Mouse (Mus musculus) thymus, postnatal 25 days (tissue): ENCODE measurements around the gene Stat4.

Experiments used
- DNase-seq: peaks from one replicate; pipeline ENCODE4 v3.0.0; 2022

The Stat4 gene

DNA sequence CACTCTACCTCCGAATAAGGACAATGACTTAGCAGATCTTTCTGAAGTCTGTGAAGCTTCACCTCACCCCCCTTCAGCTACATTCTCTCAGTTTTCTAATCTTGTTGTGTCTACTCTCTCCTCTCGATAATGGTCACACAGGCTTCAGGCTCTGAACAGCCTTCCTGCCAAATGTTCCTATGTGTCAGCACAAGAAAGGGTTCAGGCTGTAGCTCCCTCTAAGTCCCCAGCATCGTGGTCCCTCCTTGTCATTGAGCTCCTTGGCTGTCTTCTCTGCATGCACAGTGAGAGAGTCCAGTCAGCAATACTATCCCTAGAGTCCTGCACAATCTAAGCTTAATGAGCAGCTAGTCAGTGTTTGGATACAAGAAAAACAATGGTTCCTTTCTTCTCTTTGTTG is 124.3 kb downstream of the Stat4 start:
- no peak for DNase-seq

DNA sequence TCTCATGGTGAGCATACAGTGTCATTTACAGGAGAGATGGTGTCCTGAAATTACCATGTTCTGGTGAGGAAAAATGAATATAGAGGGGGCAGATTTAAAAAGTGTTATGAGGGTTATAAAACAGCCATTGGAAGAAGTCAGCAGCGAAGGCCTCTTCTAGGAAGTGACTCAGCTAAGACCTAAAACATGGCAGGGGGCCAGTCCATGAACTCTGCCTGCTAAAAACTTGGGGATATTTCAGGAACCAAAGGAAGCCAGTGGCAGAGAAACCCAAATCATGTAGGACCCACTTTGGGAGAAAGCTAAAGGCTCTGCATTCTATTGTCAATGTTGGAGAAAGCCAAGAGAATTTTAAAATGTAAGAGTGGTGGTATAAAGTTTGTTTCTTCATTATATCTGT is 125.4 kb downstream of the Stat4 start:
- DNase-seq: no peak

DNA sequence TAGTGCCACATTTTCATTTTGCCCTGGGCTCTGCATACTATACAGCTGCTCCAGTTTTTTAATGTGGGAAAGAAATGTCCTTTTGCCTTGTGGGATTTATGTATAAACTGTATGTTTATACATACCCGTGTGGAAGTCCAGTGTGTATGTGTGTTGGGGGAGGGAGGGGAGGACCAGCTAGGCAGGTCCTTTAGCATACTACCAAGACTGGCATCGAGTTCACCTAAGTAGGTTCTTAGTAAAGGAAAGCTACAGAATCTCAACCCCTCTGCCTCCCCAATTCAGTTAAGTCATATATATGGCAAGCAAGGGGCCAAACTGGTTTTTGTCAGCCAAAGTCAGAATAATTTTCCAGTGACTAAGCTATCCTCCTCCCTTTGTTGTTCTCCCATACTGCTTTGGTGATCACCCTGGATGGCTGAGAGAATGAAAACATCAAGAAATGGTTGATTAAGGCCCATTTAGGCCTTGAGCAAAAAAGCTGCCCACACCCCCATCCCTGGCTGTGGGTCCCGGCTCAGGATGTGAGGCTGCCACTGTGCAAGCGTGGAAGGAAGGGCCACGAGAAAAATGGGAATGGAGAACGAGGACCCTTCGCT is 126.2 kb downstream of the Stat4 start:
- no peak for DNase-seq

DNA sequence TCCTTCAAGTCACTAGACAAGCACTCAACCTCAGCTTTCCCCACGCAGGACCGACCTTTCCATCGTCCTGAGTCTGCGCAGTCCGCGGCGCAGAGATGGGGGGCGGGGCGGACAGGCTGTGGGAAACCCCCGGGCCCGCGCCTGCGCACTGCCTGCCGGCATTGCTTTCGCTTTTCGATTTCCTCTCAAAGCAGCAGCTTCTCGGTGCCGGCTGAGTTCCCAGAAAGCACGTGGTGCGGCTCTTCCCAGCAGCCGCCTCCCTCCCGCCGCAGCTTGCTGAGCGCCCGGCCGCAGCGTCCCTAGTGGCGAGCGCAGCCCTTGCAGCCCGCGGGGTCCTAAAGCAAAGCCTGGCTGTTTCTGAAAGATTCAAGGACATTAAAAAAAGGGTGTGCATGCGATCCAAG is 126.7 kb downstream of the Stat4 start:
- DNase-seq: peak; percentile 99

DNA sequence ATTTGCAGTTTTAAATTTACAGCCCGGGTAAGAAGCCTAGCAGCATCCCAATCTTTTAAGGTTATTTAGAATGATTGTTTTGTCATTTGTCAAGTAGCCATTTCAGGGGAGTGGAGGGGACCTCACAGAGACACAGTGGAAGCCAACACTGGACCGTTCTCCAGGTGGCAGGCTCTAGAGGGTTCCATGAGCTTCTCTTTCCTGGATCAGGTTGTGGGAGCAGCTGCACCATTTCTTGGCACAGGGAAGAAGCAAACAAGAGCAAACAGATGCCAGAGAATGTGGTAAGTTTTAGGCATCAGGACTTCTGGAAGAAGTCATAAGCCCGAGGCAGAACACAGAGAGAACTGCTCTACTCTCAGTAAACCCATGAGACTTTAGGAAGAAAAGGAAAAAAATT is 129.5 kb downstream of the Stat4 start:
- DNase-seq: no peak

DNA sequence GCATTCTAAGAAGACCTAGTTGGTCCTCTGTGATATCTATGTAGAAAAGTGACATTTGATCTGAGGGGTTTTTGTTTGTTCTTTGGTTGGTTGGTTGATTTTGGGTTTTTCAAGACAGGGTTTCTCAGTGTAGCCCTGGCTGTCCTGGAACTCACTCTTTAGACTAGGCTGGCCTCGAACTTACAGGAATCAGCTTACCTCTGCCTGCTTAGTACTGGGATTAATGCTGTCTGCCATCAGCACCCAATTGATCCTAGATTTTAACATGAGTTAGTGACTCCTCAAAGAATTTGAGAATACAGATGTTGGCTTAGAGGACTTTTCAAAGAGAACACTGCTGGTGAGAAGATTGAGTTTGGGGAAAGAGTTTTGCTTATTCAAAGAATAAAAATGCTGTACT is 130.8 kb downstream of the Stat4 start:
- DNase-seq: no peak

DNA sequence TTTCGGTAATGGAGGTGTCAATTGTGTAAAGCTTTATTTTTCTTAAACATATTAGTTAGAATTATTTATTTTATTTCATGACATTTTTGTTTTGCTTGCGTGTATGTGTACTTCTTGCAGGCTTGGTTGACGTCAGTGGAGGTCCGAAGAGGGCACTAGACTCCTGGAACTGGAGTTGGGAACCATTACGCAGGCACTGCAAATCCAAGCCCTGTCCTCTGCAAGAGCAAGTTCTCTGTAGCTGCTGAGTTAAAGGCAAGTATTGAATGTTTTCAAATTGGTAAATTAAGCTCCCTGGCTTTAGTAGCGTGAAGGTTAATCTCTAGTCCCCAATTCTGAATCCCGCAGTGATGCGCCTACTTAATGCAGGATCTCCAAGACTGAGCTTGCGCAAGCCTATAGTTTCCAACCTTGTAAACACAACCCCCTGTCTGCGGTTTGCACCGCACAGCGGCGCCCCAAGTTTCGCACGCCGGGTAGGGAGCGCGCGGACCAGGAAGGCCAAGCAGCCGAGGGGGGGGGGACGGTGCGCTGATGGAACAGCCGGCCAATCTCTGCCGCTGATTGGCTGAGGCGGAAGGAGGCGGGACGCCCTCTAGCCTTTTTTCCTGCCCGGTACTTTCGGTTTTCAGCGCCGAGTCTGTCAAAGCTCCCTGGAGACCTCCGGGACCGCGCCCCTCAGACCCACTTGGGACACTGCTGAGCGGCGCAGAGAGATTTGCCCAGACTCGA is 132.1 kb downstream of the Stat4 start, which contains the start of gene Stat1:
Gene Stat1, plus strand, starts transcription at position 581 of the 732 bp plus-strand sequence.
- DNase-seq: peak; percentile 91

DNA sequence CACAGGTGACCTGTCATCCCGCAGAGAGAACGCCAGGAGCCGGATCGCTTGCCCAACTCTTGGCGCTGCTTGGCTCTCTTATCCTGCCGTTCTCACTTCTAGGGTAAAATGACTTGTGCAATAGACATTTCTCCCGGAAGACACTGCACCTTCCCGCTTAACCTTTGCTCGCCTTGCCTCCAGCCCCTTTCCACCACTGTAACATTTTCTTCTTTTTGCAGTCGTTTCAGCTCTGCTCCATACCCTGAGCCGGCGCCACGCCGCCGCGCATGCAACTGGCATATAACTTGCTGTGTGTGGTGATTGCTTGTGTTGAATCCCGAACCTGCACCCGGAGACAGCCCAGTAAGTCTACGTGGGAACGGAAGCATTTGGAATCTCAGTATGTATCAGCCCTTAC is 132.7 kb downstream of the Stat4 start:
- no peak for DNase-seq

DNA sequence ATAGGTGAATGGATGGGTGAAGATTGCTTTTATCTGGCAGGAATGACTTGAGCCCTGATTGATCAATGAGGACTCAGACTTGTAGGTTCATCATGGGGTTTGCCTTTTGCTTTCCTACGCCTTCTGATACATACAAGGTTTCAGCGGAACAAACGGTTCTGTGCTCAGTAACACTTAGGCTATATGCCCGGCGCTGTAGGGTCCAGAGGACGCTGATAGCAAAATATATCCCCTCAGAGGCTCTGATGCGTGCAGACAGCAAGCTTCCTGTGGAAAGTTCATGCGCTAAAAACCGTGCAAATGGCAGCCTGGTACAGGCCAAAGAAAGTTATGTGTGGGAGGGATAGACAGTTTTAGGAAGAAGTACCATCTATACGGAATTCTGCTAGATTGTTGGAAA is 133.2 kb downstream of the Stat4 start:
- no peak for DNase-seq

DNA sequence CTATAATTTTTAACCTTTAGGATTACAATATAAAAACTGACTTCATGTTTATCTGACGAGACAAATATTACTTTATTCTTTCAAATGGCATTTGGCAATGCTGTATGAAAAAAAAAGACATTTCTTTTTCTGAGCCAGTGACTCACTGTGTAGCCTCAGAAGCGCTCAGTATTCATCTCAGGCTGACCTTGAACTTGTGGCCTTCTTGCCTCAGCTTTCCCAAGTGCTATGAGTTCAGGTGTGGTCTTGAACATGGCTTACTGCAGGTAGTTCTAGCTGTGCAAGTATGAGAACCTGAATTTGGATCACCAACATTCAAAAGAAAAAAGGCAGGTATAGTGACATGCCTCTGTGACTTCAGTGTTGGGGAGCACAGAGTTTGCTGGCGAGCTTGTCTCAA is 134.1 kb downstream of the Stat4 start:
- no peak for DNase-seq

DNA sequence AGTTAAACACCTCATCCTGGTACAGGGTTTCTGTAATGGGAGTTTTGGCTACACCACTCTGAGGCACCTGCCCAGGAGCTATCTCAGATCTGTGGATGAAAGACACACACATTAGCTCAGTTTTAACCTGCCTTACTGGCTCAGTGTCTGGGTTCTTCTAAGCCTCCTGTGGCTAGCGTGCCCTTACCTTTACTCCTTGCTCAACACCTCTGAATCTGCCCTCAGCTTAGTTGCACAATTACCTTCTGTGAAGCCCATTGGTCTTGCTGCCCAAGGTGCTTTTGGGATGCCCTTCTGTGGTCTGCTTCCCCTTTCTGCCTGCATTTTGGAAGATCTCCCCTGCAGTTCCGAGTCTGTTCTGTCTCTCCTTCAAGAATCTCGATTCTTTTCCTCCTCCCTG is 137.9 kb downstream of the Stat4 start:
- DNase-seq: no peak

DNA sequence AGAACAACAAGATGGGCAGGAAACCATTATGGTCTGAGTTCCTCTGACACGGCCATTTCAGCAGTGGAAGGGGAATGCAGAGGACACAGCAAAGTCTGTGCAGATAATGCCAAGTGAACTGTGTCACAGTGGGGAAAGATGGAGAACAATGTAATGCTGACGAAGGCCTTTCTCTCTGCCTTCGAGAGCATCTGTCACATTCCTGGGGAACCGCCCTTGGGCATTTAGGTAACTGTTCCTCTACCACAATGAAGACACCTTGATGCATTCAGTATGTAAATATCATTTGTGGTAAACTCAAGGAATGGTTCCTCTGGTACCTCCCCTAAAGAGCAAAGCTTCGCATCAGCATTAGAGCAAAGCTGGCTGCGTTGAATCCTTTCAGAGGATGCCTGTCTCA is 140.4 kb downstream of the Stat4 start:
- no peak for DNase-seq

DNA sequence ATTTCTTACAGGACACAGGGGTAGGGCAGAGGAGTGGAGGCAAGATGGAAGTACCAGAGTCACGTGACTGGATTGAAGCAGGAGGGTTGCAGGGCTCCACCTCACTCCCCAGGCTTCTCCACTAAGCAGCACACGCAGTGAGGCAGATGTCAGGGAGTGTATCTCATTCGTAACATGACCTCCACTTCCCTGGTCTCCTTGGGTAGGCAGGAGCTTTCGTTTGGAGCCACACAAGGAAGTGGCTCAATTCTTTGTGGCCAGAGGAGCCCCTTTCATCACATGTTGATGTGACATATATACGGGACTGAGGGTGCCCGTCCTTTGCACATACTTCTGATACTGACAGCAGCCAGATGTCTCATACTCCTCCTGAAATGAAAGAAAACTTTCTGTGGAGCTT is 142.8 kb downstream of the Stat4 start:
- no peak for DNase-seq

DNA sequence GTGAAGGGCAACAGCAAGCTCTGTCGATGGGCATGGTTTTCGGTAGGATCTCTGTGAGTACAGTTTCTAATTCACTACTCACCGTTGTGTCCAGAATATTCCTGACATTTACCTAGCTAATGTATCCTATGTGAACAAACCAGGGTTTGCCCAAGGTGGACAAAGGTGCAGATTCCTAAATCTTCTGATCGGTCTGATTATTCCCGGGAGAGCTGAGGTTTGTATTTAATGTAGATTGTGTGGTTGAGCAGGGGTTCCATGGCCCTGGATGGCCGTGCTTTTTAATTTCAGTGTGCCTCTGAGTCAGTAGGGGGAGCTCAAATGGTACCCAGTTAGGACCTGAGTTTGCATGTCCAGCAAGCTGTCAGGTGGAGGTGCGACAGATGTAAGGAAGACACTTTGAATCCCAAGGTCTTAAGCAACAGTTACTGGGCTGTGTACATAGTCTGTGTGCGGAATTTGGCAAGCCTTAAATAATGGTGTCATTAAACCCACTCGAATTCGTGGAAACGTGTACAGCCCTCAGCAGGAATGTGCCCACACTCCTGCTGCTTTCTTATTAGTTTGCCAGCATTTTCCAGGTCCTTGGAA is 144.9 kb downstream of the Stat4 start:
- no peak for DNase-seq

DNA sequence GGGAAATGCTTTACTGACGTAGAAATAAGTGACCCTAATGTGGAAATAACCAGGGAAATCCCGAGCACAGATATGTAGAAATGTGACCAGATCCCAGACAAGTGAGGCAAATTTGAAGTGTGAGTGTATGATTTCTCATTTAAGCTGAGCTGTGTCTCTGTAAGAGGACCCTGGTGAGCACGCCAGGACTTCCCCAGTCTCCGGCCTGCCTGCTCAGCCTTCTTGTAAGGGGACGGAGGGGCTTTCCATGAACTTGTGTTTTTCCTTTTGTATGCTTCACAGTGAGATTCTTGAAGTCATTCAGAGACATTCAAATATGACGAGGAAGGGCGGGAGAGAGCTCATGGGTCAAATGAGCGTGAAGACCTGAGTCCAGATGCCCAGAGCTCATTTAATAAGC is 146.3 kb downstream of the Stat4 start:
- DNase-seq: no peak

DNA sequence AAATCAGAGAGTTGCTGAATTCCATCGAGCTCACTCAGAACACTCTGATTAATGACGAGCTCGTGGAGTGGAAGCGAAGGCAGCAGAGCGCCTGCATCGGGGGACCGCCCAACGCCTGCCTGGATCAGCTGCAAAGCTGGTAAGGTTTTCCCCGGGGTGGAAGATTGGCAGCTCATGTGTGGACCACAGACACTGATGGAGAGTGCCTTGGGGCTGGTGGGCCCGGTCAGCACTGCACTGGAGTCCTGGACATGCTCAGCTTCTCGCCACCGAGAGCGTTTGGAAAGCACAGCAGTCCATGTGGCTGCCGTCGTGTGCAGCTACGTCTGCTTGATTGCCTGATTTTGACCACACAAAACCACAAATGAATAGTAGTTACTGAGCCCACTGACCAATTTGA is 150.3 kb downstream of the Stat4 start:
- no peak for DNase-seq

DNA sequence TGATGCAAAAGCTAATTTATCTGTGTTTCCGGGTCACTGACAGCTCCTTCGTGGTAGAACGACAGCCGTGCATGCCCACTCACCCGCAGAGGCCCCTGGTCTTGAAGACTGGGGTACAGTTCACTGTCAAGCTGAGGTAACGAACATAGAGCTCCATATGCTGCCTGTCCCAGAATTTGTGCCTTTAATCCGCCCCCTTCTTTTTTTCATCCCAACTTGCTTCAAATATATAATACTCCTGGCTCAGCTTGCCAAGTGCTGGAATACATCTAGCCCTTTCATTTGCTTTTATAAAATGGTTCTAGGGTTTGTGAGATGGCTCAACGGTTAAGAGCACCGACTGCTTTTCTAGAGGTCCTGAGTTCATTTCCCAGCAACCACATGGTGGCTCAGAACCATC is 153.6 kb downstream of the Stat4 start:
- no peak for DNase-seq

DNA sequence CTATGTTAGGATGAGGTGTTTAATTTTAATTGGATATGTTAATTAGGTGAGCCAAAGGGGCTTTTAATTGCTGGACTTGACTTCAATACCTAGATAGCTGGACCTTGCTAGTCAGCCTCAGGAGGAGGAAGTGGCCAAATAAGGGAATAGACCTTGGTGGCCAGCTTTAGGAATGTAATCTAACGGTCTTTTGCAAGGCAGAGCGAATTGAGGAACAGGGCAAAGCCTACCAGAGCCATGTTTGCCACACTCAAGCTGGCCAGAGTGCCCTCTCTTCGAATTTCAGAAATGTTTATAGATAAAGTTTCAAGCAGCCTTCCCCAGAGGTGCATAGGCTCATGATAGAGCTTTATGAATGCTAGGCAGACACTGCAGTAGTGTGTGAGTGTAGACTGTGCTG is 154.5 kb downstream of the Stat4 start:
- DNase-seq: no peak

DNA sequence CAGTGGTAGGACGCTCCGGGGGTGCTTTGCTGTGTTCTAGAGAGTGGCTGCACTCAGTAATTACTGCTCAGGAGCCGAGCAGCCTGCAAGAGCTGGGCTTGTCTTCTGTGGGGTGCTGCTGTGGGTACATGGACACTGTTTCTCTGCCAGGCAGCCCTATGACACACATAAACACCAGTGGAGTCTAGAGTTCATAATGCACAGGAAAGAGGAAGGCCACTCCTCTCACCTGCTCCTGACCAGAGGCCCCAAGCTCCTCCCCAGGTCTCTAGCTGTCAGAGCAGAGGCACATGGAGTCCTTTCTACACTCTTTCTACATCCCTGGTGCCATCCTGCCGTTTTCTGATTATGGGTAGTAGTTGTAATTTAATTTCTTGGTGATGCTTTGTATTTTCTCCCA is 155.2 kb downstream of the Stat4 start:
- no peak for DNase-seq

DNA sequence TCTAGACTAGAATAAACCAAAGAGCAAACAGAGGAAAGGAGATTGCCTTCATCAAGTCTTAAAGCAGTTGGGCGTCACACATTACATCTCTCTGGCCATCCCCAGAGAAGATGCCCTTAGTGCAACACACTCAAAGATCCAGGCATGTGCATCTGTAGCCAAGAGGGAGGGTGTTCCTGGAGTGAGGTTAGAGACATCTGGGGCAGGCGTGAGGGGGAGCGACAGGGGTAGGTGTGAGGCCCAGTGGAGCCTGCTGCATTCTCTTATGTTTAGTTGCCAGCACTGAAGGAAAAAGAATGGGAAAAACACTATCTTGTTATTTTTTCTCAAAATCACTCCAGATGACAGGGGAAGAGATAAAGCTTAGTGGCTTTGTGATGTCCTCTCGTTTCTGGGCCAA is 156.2 kb downstream of the Stat4 start:
- DNase-seq: no peak

DNA sequence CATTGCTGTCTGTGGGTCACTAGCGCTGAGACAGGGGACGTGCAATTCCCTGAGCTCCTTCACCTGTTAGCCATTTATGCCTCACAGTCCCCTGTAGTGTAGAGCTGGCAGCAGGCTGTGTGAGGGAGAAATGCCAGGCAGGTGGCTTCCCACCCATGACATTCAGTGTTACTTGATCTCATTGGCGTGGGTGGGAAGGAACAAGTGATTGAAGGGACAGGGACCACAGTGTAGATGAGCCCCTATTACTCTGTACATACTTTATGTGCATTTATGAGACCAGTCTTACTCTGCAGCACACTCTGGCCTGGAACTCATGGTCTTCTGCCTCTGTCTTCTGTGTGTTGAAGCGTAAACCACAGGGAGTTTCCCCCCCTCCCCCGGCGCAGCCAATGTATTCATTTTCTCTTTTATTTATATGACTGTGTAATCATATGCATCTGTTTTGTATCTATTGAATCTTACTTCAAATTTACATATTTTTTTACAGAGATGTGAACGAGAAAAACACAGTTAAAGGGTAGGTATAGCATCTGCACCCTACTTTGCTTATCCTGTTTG is 156.7 kb downstream of the Stat4 start:
- no peak for DNase-seq

DNA sequence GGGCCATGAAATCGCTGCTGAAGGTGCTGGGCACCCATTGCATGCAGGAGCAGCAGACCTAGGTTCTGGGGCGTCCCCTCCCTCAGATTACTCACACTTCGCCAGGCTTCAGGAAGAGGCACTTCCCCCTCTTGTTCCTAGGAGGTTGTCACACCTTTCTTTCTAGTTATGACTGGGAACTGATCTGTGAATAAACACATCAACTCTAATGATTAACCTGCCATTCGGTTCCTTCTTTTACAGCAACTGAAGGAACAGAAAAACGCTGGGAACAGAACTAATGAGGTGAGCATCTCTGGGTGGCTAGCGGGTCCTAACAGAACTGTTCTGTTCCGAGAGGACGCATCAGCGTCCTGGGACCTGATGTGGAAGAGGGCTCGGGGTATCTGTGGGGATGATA is 158.0 kb downstream of the Stat4 start:
- DNase-seq: no peak

DNA sequence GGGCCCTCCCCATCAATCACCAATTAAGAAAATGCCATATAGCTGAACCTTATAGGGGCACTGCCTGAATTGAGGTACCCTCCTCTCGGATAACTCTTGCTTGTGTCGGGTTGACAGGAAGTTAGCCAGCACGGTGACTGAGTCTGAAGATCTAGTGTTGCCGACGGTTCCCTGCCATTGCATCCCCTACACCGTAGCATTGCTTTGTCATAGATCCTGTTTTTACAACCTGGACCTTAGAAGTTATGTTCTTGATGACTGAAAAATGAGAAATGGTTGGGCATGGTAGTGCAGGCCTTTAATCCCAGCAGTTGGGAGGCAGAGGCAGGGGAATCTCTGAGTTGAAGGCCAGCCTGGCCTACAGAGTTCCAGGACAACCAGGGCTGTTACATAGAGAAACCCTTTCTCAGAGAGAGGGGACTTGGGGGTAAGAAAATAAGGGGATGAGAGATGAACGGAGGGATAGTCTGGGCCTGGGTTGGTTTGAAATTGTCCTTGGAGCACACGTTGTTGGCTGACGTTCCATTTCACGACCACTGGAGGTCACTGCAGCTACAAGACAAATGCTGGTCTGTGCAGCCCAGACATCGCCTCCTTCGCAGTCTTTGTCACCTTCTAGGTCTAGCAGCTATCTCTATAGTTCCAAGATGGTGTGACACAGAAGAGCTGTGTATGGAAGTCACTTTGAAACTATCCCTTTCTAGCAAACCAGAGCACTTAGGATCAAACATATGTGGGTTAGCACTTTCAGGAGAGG is 159.4 kb downstream of the Stat4 start:
- peak; percentile 67 for DNase-seq

DNA sequence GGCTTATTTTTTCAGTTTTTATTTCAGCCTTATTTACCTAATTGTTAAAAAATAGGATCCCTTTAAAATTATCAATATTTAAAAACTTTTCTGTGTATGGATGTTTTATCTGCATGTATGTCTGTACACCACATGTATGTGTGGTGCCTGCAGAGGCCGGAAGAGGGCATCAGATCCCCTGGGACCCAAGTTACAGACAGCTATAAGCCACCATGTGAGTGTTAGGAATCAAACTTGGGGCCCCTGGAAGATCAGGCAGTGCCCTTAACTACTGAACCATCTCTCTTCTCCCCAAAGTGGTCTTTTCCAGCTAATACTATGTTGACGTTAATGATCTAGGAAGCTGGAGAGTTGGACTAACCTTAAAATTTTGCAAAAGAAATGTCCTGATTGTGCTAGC is 160.5 kb downstream of the Stat4 start:
- no peak for DNase-seq
